Mouse (Mus musculus): ENCODE results near the gene Tysnd1.

The Tysnd1 gene

DNA sequence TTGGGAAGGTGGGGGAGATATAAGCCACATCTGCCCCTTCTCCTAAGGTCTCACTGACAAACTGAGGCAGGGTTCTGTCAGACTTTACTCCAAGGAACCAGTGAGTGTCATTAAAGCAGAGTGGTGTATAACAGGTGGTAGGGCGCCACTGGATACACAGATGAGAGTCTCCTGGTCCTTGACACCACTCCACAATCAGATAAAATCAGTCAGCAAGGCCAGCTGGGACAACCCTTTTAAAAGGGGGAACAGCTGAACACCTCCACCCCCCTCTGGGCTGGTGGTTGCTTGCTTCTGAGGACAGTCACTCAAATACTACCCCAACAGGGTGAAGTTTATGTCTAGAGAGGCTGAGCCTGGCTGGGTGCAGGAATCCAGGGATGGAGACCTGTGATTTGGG, 42.2 kb downstream of the Tysnd1 start:
- DNase-seq (ENCODE audit: low spot score in 2 of 2): no peak

DNA sequence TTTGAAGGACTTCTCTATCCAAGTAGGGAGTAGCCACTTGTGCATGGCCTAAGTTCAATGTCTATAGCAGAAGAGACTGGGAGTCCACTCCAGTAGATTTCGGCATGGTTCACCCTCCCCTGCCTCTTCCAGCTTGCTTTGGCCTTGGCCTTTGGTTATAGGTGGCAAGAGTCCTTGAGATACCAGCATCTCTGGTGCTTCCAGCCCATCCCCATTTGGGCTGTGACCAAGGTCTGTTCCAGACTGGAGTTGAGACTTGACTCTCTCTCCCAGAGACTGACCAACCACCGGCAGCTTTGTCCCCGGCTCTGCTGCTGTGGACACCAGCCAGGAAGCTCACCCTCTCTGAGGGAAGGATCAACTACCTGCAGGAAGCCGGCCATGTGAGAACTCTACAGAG, 42.8 kb downstream of the Tysnd1 start:
- DNase-seq (ENCODE audit: low spot score in 2 of 2): no peak

DNA sequence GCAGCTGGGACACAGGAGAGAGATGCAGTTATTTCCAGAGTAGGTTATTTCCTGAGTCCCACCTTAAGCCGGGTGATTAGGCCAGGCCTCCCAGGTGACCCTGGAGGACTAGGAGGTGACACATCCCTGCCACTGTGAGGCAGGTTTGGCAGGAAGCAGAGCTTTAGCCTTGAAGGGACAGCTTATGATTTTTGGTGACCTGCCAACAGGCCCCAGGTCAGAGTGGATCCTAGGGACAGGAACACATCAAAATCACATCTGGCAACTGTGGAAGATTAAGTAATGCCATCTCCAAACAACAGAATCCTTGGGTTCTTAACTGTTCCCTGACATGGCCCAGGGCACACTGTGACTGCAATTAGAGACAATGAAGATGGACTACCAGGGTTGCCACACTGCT, 46.0 kb downstream of the Tysnd1 start:
- no peak for DNase-seq (ENCODE audit: low spot score in 2 of 2)

DNA sequence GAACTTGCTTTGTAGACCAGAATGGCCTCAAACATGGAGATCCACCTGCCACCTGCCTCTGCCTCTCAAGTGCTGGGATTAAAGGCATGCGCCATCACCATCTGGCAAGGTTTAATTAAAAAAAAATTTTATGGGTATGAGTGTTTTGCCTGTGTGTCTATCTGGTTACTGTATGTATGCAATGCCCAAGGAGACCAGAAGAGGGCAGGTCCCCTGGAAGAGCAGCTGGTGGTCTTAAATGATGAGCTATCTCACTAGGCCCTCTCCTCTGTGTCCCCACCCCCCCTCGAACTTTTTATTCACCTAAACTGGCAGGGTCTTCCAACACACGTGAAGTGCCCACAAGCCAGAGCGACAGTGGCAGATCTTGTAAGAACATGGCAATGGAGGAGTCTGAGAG, 46.6 kb downstream of the Tysnd1 start:
- no peak for DNase-seq (ENCODE audit: low spot score in 2 of 2)

DNA sequence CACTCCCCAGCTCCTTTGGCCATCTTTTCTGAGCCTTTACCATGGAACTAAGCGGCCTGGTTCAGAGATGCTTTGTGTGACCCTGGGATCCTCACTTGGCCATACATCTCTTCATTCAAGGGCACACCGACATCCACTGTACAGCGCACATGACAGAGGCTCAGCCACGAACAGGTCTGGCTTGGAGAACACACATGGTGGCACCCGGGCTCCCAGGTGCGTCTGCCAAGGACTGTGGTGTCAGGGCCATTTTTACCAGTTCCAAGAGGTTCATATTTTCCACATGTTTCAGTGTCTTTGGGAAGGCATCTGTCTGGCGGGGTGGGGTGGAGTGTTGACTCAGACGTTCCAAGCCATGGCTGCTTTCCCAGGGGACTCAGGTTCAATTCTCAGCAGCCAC, 47.0 kb downstream of the Tysnd1 start:
- no peak for DNase-seq (ENCODE audit: low spot score in 2 of 2)

DNA sequence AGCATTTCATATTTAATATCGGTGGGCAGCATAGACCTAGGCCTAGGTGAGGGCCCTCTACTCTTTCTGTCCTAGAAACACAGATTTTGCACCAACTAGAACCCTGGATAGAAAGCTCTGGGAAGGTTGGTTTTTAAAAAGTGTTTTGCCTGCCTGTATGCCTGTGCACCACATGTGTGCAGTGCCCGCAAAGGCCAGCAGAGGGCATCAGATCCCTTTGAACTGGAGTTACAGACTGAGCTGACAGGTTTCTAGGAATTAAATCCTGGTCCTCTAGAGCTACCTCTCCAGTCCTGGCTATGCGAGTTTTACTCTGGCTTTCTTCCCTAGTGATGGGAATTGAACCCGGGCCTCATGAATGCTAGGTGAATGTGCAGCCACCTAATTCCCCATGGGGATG, 49.8 kb downstream of the Tysnd1 start:
- DNase-seq (ENCODE audit: low spot score in 2 of 2): no peak

DNA sequence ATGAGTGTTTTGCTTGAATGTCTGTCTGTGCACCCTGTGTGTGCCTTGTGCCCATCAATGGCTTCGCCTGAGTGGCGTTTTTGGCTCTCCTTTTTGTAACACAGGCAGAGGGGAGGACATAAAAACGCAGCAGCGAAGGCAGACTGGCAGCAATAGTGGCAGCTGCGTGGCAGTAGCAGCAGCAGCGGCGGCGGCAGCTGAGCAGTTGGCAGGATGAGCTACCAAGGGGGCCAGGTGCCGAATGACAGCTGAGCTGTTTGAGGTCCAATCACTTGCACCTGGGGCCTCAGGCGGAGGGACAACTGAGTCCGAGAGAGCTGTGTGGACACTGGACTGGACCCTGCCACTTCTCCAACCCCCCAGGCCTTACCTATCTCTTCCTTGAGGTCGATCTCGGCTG, 52.0 kb downstream of the Tysnd1 start:
- no peak for DNase-seq (ENCODE audit: low spot score in 2 of 2)

DNA sequence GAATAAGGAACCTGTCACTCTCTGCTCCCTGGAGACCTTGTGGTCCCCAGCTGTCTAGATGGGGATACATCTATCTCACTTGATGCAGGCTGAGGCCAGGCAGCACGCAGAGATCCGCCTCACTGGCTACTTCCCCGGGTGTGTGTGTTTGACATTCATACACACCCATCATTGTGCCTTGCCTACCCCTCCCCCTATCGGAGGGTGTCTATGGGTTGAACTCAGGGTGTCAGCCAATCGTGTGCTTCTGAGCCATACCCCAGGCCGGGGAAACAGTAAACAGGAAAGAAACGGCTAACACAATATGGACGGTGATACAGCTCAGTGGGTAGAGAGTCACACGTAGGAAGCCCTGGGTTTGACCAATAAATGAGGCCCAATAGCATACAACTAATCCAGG, 54.7 kb downstream of the Tysnd1 start:
- DNase-seq (ENCODE audit: low spot score in 2 of 2): no peak

DNA sequence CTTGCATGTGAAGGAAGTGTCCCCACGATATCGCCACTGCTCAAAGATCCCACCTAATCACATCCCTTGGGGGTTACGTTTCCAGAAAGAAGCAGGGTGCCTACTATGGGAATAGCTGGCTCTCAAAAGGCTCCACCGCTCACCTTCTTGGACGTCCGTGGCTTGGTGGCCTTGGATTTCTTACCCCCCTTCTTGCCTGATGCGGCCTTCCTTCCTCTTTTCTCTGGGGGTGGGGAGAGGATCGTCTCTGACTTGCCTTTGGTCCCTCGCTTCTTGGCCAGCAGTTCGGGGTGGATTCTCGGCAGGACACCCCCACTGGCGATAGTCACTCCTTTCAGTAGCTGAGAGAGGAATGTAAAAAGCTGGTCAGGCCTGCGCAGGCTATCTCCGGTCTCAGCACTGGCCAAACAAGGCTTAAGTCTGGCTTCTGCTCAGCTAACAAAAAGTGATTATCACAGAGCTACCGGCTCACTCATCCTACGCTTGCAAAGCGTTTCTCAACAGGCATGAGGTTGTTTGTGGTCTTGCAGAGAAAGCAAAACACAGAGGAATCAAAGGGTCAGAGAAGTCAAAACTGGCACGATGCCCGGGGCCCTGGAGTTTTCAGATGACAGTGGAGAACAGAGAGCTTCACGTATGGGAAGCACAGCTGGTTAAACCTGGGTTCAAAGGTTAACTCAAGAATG, 56.4 kb downstream of the Tysnd1 start:
- DNase-seq (ENCODE audit: low spot score in 2 of 2): no peak
